Mouse (Mus musculus): ENCODE results near the gene Ganab. TPM values are rescaled to one million over a fixed set of nuclear protein-coding genes. Genes with fewer than 3 reads are reported as not detected.

Gene Ganab
- polyA plus RNA-seq, 1 experiment from 2014 or later: 41.4 TPM

GRCm38 (mm10) chr19:8936736-8937135 lies 38.9 kb downstream of the Ganab start:
- H3K4me3 ChIP-seq (replicated peaks): no peak overlapping the region
- no peak overlapping the region for H3K9ac ChIP-seq
- DNase-seq (no peak), ATAC-seq (ENCODE audit: low read depth) (no peak)
- no peak overlapping the region for H3K27ac ChIP-seq
- H3K27me3 ChIP-seq: no peaks in the 10 kb centered on the region
- H3K36me3 ChIP-seq: peaks cover 79% of the 10 kb centered on the region
- no peak overlapping the region for H3K4me2 ChIP-seq
- H3K4me1 ChIP-seq (replicated peaks): peaks cover 16% of the 10 kb centered on the region
- no peaks in the 10 kb centered on the region for H3K9me3 ChIP-seq (replicated peaks)
- 89% methylated on average over 2 of the region's 2 CpGs for WGBS (ENCODE audit: insufficient replicate concordance)

- Histone ChIP-seq H3K4me3 (replicated peaks) (peak overlapping the region; percentile 98; the same call in 1 of the 2 replicates), H3K27ac (peak overlapping the region; percentile 98; the same call in 1 of the 2 replicates), H3K4me2 (peak overlapping the region; percentile 78), H3K9me3 (replicated peaks) (no peaks in the 10 kb centered on the region), H3K4me1 (replicated peaks) (peaks cover 45% of the 10 kb centered on the region), H3K27me3 (no peaks in the 10 kb centered on the region), H3K9ac (peak overlapping the region; percentile 100; the same call in 1 of the 2 replicates), H3K36me3 (peaks cover 67% of the 10 kb centered on the region)
- WGBS (ENCODE audit: insufficient replicate concordance): 78% methylated on average over 15 of the region's 15 CpGs
- ATAC-seq (ENCODE audit: low read depth) (no peak), DNase-seq (no peak)
These were observed 42.8 kb downstream of the Ganab start for GRCm38 (mm10) chr19:8940526-8941133.

GRCm38 (mm10) chr19:8941136-8941514 lies 43.3 kb downstream of the Ganab start:
- no peak; the same call in 1 of the 2 replicates for ATAC-seq (ENCODE audit: low read depth)

GRCm38 (mm10) chr19:8941515-8942217 lies 43.8 kb downstream of the Ganab start, which contains the start of gene Mta2:
Gene Mta2 (plus strand): TSS chr19:8941875.
- Histone ChIP-seq H3K36me3 (peaks cover 67% of the 10 kb centered on the region), H3K27ac (peak within 1 kb of the TSS; percentile 98), H3K4me1 (replicated peaks) (peaks cover 55% of the 10 kb centered on the region), H3K27me3 (no peaks in the 10 kb centered on the region), H3K4me2 (peak within 1 kb of the TSS; percentile 78), H3K4me3 (replicated peaks) (peak within 1 kb of the TSS; percentile 98), H3K9me3 (replicated peaks) (no peaks in the 10 kb centered on the region), H3K9ac (peak within 1 kb of the TSS; percentile 100)
- under 1% methylated on average over 64 of the region's 64 CpGs for WGBS (ENCODE audit: insufficient replicate concordance)
- ATAC-seq (ENCODE audit: low read depth): peak; percentile 89
- peak; percentile 91 for DNase-seq

More at GRCm38 (mm10) chr19:8941136-8941514, 43.3 kb downstream of the Ganab start:
- no peak for DNase-seq
- peak overlapping the region; percentile 78 for H3K4me2 ChIP-seq
- H3K9me3 ChIP-seq (replicated peaks): no peaks in the 10 kb centered on the region
- H3K36me3 ChIP-seq: peaks cover 67% of the 10 kb centered on the region
- no peaks in the 10 kb centered on the region for H3K27me3 ChIP-seq
- 41% methylated on average over 10 of the region's 10 CpGs for WGBS (ENCODE audit: insufficient replicate concordance)
- peak overlapping the region; percentile 100 for H3K9ac ChIP-seq
- H3K4me1 ChIP-seq (replicated peaks): peaks cover 50% of the 10 kb centered on the region
- peak overlapping the region; percentile 98 for H3K27ac ChIP-seq
- peak overlapping the region; percentile 98 for H3K4me3 ChIP-seq (replicated peaks)

- H3K36me3 ChIP-seq: peaks cover 67% of the 10 kb centered on the region
- H3K4me3 ChIP-seq (replicated peaks): peak overlapping the region; percentile 98
- no peaks in the 10 kb centered on the region for H3K9me3 ChIP-seq (replicated peaks)
- H3K27me3 ChIP-seq: no peaks in the 10 kb centered on the region
- H3K9ac ChIP-seq: peak overlapping the region; percentile 100
- no peak for DNase-seq
- WGBS (ENCODE audit: insufficient replicate concordance): under 1% methylated on average over 46 of the region's 46 CpGs
- peak overlapping the region; percentile 98 for H3K27ac ChIP-seq
- ATAC-seq (ENCODE audit: low read depth): peak; percentile 35
- H3K4me2 ChIP-seq: peak overlapping the region; percentile 78
- H3K4me1 ChIP-seq (replicated peaks): peaks cover 63% of the 10 kb centered on the region
These were observed 44.5 kb downstream of the Ganab start for GRCm38 (mm10) chr19:8942276-8942964.

GRCm38 (mm10) chr19:8943047-8943446 lies 45.2 kb downstream of the Ganab start:
- Histone ChIP-seq H3K27me3 (no peaks in the 10 kb centered on the region), H3K9ac (peak overlapping the region; percentile 100), H3K4me1 (replicated peaks) (peaks cover 66% of the 10 kb centered on the region), H3K36me3 (peaks cover 69% of the 10 kb centered on the region), H3K4me2 (peak overlapping the region; percentile 78), H3K4me3 (replicated peaks) (peak overlapping the region; percentile 98), H3K27ac (peak overlapping the region; percentile 98), H3K9me3 (replicated peaks) (no peaks in the 10 kb centered on the region)
- ATAC-seq (ENCODE audit: low read depth): no peak
- WGBS (ENCODE audit: insufficient replicate concordance): 33% methylated on average over 2 of the region's 2 CpGs
- no peak for DNase-seq

GRCm38 (mm10) chr19:8944062-8944461 lies 46.2 kb downstream of the Ganab start:
- peak overlapping the region; percentile 98 for H3K4me3 ChIP-seq (replicated peaks)
- WGBS (ENCODE audit: insufficient replicate concordance): 6% methylated on average over 5 of the region's 5 CpGs
- no peaks in the 10 kb centered on the region for H3K27me3 ChIP-seq
- H3K27ac ChIP-seq: peak overlapping the region; percentile 98
- peaks cover 69% of the 10 kb centered on the region for H3K36me3 ChIP-seq
- H3K9me3 ChIP-seq (replicated peaks): no peaks in the 10 kb centered on the region
- peak; percentile 54 for DNase-seq
- peaks cover 66% of the 10 kb centered on the region for H3K4me1 ChIP-seq (replicated peaks)
- peak overlapping the region; percentile 78 for H3K4me2 ChIP-seq
- peak overlapping the region; percentile 100 for H3K9ac ChIP-seq
- peak; percentile 49 for ATAC-seq (ENCODE audit: low read depth)

GRCm38 (mm10) chr19:8944750-8945149 lies 46.9 kb downstream of the Ganab start:
- peaks cover 70% of the 10 kb centered on the region for H3K36me3 ChIP-seq
- peak overlapping the region; percentile 98 for H3K27ac ChIP-seq

GRCm38 (mm10) chr19:8945251-8945650 lies 47.4 kb downstream of the Ganab start:
- H3K27ac ChIP-seq: peak overlapping the region; percentile 98
- H3K9me3 ChIP-seq (replicated peaks): no peaks in the 10 kb centered on the region
- peak overlapping the region; percentile 98; the same call in 1 of the 2 replicates for H3K4me3 ChIP-seq (replicated peaks)
- ATAC-seq (ENCODE audit: low read depth) (no peak), DNase-seq (no peak)
- H3K36me3 ChIP-seq: peaks cover 72% of the 10 kb centered on the region
- no peaks in the 10 kb centered on the region for H3K27me3 ChIP-seq
- 67% methylated on average over 6 of the region's 6 CpGs for WGBS (ENCODE audit: insufficient replicate concordance)
- peaks cover 64% of the 10 kb centered on the region for H3K4me1 ChIP-seq (replicated peaks)
- peak overlapping the region; percentile 78 for H3K4me2 ChIP-seq
- H3K9ac ChIP-seq: peak overlapping the region; percentile 100

More at GRCm38 (mm10) chr19:8944750-8945149, 46.9 kb downstream of the Ganab start:
- Histone ChIP-seq H3K9me3 (replicated peaks) (no peaks in the 10 kb centered on the region), H3K4me2 (peak overlapping the region; percentile 78), H3K9ac (peak overlapping the region; percentile 100), H3K4me3 (replicated peaks) (peak overlapping the region; percentile 98), H3K27me3 (no peaks in the 10 kb centered on the region), H3K4me1 (replicated peaks) (peaks cover 66% of the 10 kb centered on the region)
- WGBS (ENCODE audit: insufficient replicate concordance): 19% methylated on average over 5 of the region's 5 CpGs
- no peak for ATAC-seq (ENCODE audit: low read depth)
- DNase-seq: peak; percentile 66

GRCm38 (mm10) chr19:8946929-8947328 lies 49.1 kb downstream of the Ganab start:
- DNase-seq (no peak), ATAC-seq (ENCODE audit: low read depth) (peak; percentile 60)
- H3K27ac ChIP-seq: peak overlapping the region; percentile 78
- H3K9me3 ChIP-seq (replicated peaks): no peaks in the 10 kb centered on the region
- H3K36me3 ChIP-seq: peaks cover 82% of the 10 kb centered on the region
- peak overlapping the region; percentile 78 for H3K4me2 ChIP-seq
- H3K4me3 ChIP-seq (replicated peaks): no peak overlapping the region; the same call in 1 of the 2 replicates
- H3K9ac ChIP-seq: peak overlapping the region; percentile 30; the same call in 1 of the 2 replicates
- peaks cover 56% of the 10 kb centered on the region for H3K4me1 ChIP-seq (replicated peaks)
- no peaks in the 10 kb centered on the region for H3K27me3 ChIP-seq
- 34% methylated on average over 7 of the region's 7 CpGs for WGBS (ENCODE audit: insufficient replicate concordance)

GRCm38 (mm10) chr19:8950190-8950589 lies 52.3 kb downstream of the Ganab start:
- no peak for ATAC-seq (ENCODE audit: low read depth)

More at GRCm38 (mm10) chr19:8950190-8950589, 52.3 kb downstream of the Ganab start:
- no peak overlapping the region for H3K27ac ChIP-seq
- no peaks in the 10 kb centered on the region for H3K9me3 ChIP-seq (replicated peaks)
- H3K4me2 ChIP-seq: no peak overlapping the region
- 80% methylated on average over 5 of the region's 5 CpGs for WGBS (ENCODE audit: insufficient replicate concordance)
- no peak overlapping the region for H3K4me3 ChIP-seq (replicated peaks)
- H3K9ac ChIP-seq: no peak overlapping the region
- H3K27me3 ChIP-seq: no peaks in the 10 kb centered on the region
- no peak for DNase-seq
- H3K4me1 ChIP-seq (replicated peaks): peaks cover 57% of the 10 kb centered on the region
- peaks cover 78% of the 10 kb centered on the region for H3K36me3 ChIP-seq

All from liver, embryonic 13.5 days (tissue).